Mouse (Mus musculus): ENCODE results near the gene Akt3. TPM values are rescaled to one million over a fixed set of nuclear protein-coding genes. Genes with fewer than 3 reads are reported as not detected.

The Akt3 gene
- polyA plus RNA-seq, 2 experiments from 2014 or later, result 4.2 to 4.8 TPM

- peak; percentile 33 for ATAC-seq
Observed at GRCm38 (mm10) chr1:177008777-177009176, 249.2 kb downstream of the Akt3 start.

GRCm38 (mm10) chr1:177007405-177007804, 250.6 kb downstream of the Akt3 start:
- ATAC-seq, result no peak

- ATAC-seq, result no peak
Observed at GRCm38 (mm10) chr1:177004041-177004741, 253.8 kb downstream of the Akt3 start.

GRCm38 (mm10) chr1:177002951-177003350, 255.1 kb downstream of the Akt3 start:
- ATAC-seq, result no peak

- ATAC-seq, result no peak
Observed at GRCm38 (mm10) chr1:176999011-176999410, 259.0 kb downstream of the Akt3 start.

- ATAC-seq, result no peak
Observed at GRCm38 (mm10) chr1:176997711-176998689, 260.0 kb downstream of the Akt3 start.

GRCm38 (mm10) chr1:176997254-176997653, 260.7 kb downstream of the Akt3 start:
- ATAC-seq, result no peak

- ATAC-seq, result peak; percentile 26
Observed at GRCm38 (mm10) chr1:176996630-176997201, 261.3 kb downstream of the Akt3 start.

GRCm38 (mm10) chr1:176996166-176996565, 261.8 kb downstream of the Akt3 start:
- no peak for ATAC-seq

GRCm38 (mm10) chr1:176995419-176995775, 262.6 kb downstream of the Akt3 start:
- no peak for ATAC-seq

GRCm38 (mm10) chr1:176994707-176995418, 263.1 kb downstream of the Akt3 start:
- no peak for ATAC-seq

GRCm38 (mm10) chr1:176994087-176994486, 263.9 kb downstream of the Akt3 start:
- ATAC-seq, result peak; percentile 16

- peak; percentile 60 for ATAC-seq
Observed at GRCm38 (mm10) chr1:176993141-176994010, 264.6 kb downstream of the Akt3 start.

GRCm38 (mm10) chr1:176992517-176992916, 265.5 kb downstream of the Akt3 start:
- ATAC-seq, result no peak

- no peak for ATAC-seq
Observed at GRCm38 (mm10) chr1:176991473-176991872, 266.5 kb downstream of the Akt3 start.

GRCm38 (mm10) chr1:176986990-176987740, 270.8 kb downstream of the Akt3 start:
- ATAC-seq, result no peak

GRCm38 (mm10) chr1:176986275-176986674, 271.7 kb downstream of the Akt3 start:
- peak; percentile 70 for ATAC-seq

- ATAC-seq, result no peak
Observed at GRCm38 (mm10) chr1:176985691-176986090, 272.3 kb downstream of the Akt3 start.

- no peak for ATAC-seq
Observed at GRCm38 (mm10) chr1:176982671-176983070, 275.3 kb downstream of the Akt3 start.

GRCm38 (mm10) chr1:176981511-176981910, 276.5 kb downstream of the Akt3 start:
- ATAC-seq, result no peak

Measured in activated CD4-positive, CD25-positive, alpha-beta regulatory T cell, adult 4 months (primary cell).